Mouse (Mus musculus) CH12.LX (cell line): ENCODE data around the gene Pax6.

ENCODE experiments used
- CHD2 ChIP-seq: IDR thresholded peaks from 2 replicates; pipeline ENCODE4 v1.6.1; 2011; ENCODE audit warnings: low read length, improper control_type of control experiment
- GABPA ChIP-seq: IDR thresholded peaks from 2 replicates; pipeline ENCODE4 v1.6.1; 2012; ENCODE audit warnings: low read depth, low read length, improper control_type of control experiment, inconsistent platforms; ENCODE audit not compliant: insufficient replicate concordance

- TF ChIP-seq CHD2: no peak
- no peak for TF ChIP-seq GABPA
These were observed 46.9 kb downstream of the Pax6 start for GRCm38 (mm10) chr2:105715409-105716115.
